Mouse (Mus musculus): ENCODE data around the gene Ctnnd2. TPM values are rescaled to one million over a fixed set of nuclear protein-coding genes. Genes with fewer than 3 reads are reported as not detected.

The Ctnnd2 gene
- total and polyA plus RNA-seq, 3 experiments: 0.10 to 0.35 (median 0.16) TPM

- intact Hi-C loops (cut with DNase I): no loop called here
- WGBS: 50% methylated on average over 7 of the region's 7 CpGs
- no peak overlapping the region for H3K4me3 ChIP-seq
Measured at GRCm38 (mm10) chr15:30647679-30648311, 475.4 kb downstream of the Ctnnd2 start.

GRCm38 (mm10) chr15:30649964-30650363 is 477.6 kb downstream of the Ctnnd2 start:
- Histone ChIP-seq H3K4me3 (no peak overlapping the region), H3K36me3 (ENCODE audit: control insufficient read depth, insufficient read depth, low read length) (no peaks in the 10 kb centered on the region), H3K27me3 (ENCODE audit: control insufficient read depth, insufficient read depth, low read length) (peaks cover 4% of the 10 kb centered on the region; the same call in 1 of the 2 replicates), H3K79me2 (replicated peaks; ENCODE audit: control insufficient read depth, insufficient read depth, low read length) (no peaks in the 10 kb centered on the region), H3K4me1 (ENCODE audit: control insufficient read depth, insufficient read depth, low read length) (no peaks in the 10 kb centered on the region), H3K9ac (ENCODE audit: low read depth, low read length) (no peak overlapping the region), H3K27ac (no peak overlapping the region)
- intact Hi-C loops (cut with DNase I): no loop called here
- WGBS: 57% methylated on average over 6 of the region's 6 CpGs
- DNase-seq: no peak
- TF ChIP-seq POLR2A (IDR thresholded peaks at IDR 0.05; ENCODE audit: insufficient read depth, low read depth, low read length) (no peak), CTCF (IDR thresholded peaks at IDR 0.05) (no peak), EP300 (IDR thresholded peaks at IDR 0.05; ENCODE audit: insufficient read depth, low read depth, low read length) (no peak)

More at GRCm38 (mm10) chr15:30647679-30648311, 475.4 kb downstream of the Ctnnd2 start:
- H3K9ac ChIP-seq (ENCODE audit: low read depth, low read length): no peak overlapping the region
- no peak for DNase-seq
- no peaks in the 10 kb centered on the region for H3K36me3 ChIP-seq (ENCODE audit: control insufficient read depth, insufficient read depth, low read length)
- peaks cover 4% of the 10 kb centered on the region; the same call in 1 of the 2 replicates for H3K27me3 ChIP-seq (ENCODE audit: control insufficient read depth, insufficient read depth, low read length)
- no peaks in the 10 kb centered on the region for H3K4me1 ChIP-seq (ENCODE audit: control insufficient read depth, insufficient read depth, low read length)
- no peaks in the 10 kb centered on the region for H3K79me2 ChIP-seq (replicated peaks; ENCODE audit: control insufficient read depth, insufficient read depth, low read length)
- H3K27ac ChIP-seq: no peak overlapping the region
- TF ChIP-seq EP300 (IDR thresholded peaks at IDR 0.05; ENCODE audit: insufficient read depth, low read depth, low read length): no peak

DNA sequence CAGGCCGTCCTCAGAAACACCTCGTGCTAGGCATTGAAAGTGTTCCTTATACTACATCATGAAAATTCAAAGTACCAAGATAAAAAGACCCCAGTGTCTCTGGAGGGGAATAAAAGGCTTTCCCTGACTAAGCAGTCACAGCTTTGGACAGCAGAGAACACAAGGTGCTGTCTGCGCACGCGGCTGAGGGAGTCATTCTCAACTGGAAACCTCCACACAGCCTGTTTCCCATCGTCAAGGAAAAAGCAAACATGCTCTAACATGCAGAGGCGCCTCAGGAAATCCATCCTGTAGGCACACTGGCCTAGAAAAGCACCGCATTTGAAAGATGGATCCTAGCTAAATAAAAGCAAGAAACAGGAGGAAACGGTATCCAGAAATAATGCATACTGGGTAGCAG is 483.0 kb downstream of the Ctnnd2 start:
- Histone ChIP-seq H3K4me1 (ENCODE audit: control insufficient read depth, insufficient read depth, low read length) (no peaks in the 10 kb centered on the region), H3K36me3 (ENCODE audit: control insufficient read depth, insufficient read depth, low read length) (no peaks in the 10 kb centered on the region), H3K9ac (ENCODE audit: low read depth, low read length) (no peak overlapping the region), H3K27ac (no peak overlapping the region), H3K27me3 (ENCODE audit: control insufficient read depth, insufficient read depth, low read length) (no peaks in the 10 kb centered on the region), H3K4me3 (no peak overlapping the region), H3K79me2 (replicated peaks; ENCODE audit: control insufficient read depth, insufficient read depth, low read length) (no peaks in the 10 kb centered on the region)
- TF ChIP-seq EP300 (IDR thresholded peaks at IDR 0.05; ENCODE audit: insufficient read depth, low read depth, low read length): no peak
- no peak for TF ChIP-seq POLR2A (IDR thresholded peaks at IDR 0.05; ENCODE audit: insufficient read depth, low read depth, low read length)
- no peak for TF ChIP-seq CTCF (IDR thresholded peaks at IDR 0.05)
- WGBS: 62% methylated on average over 9 of the region's 9 CpGs
- intact Hi-C loops (cut with DNase I): no loop called here
- no peak for DNase-seq

- no peak for TF ChIP-seq CTCF (IDR thresholded peaks at IDR 0.05)
- TF ChIP-seq POLR2A (IDR thresholded peaks at IDR 0.05; ENCODE audit: insufficient read depth, low read depth, low read length): no peak
- TF ChIP-seq EP300 (IDR thresholded peaks at IDR 0.05; ENCODE audit: insufficient read depth, low read depth, low read length): no peak
- Histone ChIP-seq H3K27me3 (ENCODE audit: control insufficient read depth, insufficient read depth, low read length) (no peaks in the 10 kb centered on the region), H3K27ac (no peak overlapping the region), H3K4me1 (ENCODE audit: control insufficient read depth, insufficient read depth, low read length) (no peaks in the 10 kb centered on the region), H3K79me2 (replicated peaks; ENCODE audit: control insufficient read depth, insufficient read depth, low read length) (no peaks in the 10 kb centered on the region), H3K4me3 (no peak overlapping the region), H3K9ac (ENCODE audit: low read depth, low read length) (no peak overlapping the region), H3K36me3 (ENCODE audit: control insufficient read depth, insufficient read depth, low read length) (no peaks in the 10 kb centered on the region)
- DNase-seq: no peak
- intact Hi-C loops (cut with DNase I): no loop called here
- WGBS: 67% methylated on average over 3 of the region's 3 CpGs
Measured at GRCm38 (mm10) chr15:30657588-30657987, 485.2 kb downstream of the Ctnnd2 start.

GRCm38 (mm10) chr15:30660539-30661149 is 488.3 kb downstream of the Ctnnd2 start:
- no peaks in the 10 kb centered on the region for H3K79me2 ChIP-seq (replicated peaks; ENCODE audit: control insufficient read depth, insufficient read depth, low read length)
- intact Hi-C loops (cut with DNase I): no loop called here
- H3K4me3 ChIP-seq: no peak overlapping the region
- no peaks in the 10 kb centered on the region for H3K27me3 ChIP-seq (ENCODE audit: control insufficient read depth, insufficient read depth, low read length)
- TF ChIP-seq CTCF (IDR thresholded peaks at IDR 0.05) (no peak), POLR2A (IDR thresholded peaks at IDR 0.05; ENCODE audit: insufficient read depth, low read depth, low read length) (no peak), EP300 (IDR thresholded peaks at IDR 0.05; ENCODE audit: insufficient read depth, low read depth, low read length) (no peak)
- no peaks in the 10 kb centered on the region for H3K36me3 ChIP-seq (ENCODE audit: control insufficient read depth, insufficient read depth, low read length)
- H3K9ac ChIP-seq (ENCODE audit: low read depth, low read length): no peak overlapping the region
- no peak for DNase-seq
- no peak overlapping the region for H3K27ac ChIP-seq
- H3K4me1 ChIP-seq (ENCODE audit: control insufficient read depth, insufficient read depth, low read length): no peaks in the 10 kb centered on the region
- 86% methylated on average over 8 of the region's 8 CpGs for WGBS

GRCm38 (mm10) chr15:30661689-30662422 is 489.5 kb downstream of the Ctnnd2 start:
- intact Hi-C loops (cut with DNase I): no loop called here
- TF ChIP-seq CTCF (IDR thresholded peaks at IDR 0.05): no peak
- no peak for TF ChIP-seq POLR2A (IDR thresholded peaks at IDR 0.05; ENCODE audit: insufficient read depth, low read depth, low read length)
- TF ChIP-seq EP300 (IDR thresholded peaks at IDR 0.05; ENCODE audit: insufficient read depth, low read depth, low read length): no peak
- Histone ChIP-seq H3K27me3 (ENCODE audit: control insufficient read depth, insufficient read depth, low read length) (no peaks in the 10 kb centered on the region), H3K79me2 (replicated peaks; ENCODE audit: control insufficient read depth, insufficient read depth, low read length) (no peaks in the 10 kb centered on the region), H3K27ac (no peak overlapping the region), H3K9ac (ENCODE audit: low read depth, low read length) (no peak overlapping the region), H3K36me3 (ENCODE audit: control insufficient read depth, insufficient read depth, low read length) (no peaks in the 10 kb centered on the region), H3K4me1 (ENCODE audit: control insufficient read depth, insufficient read depth, low read length) (no peaks in the 10 kb centered on the region), H3K4me3 (no peak overlapping the region)
- DNase-seq: no peak
- WGBS: 42% methylated on average over 6 of the region's 6 CpGs
